Mouse (Mus musculus) CH12.LX (cell line): ENCODE results near the gene Gm5483.

Experiments used
- CTCF ChIP-seq, 2 experiments: IDR thresholded peaks in 1 of 2; conservative IDR thresholded peaks in 1 of 2; 2 replicates each; pipeline ENCODE4 v1.5.1; 2011 to 2012; ENCODE audit warnings: low read depth in 2 of 2, low read length in 2 of 2, improper control_type of control experiment in 1 of 2, inconsistent platforms in 1 of 2, mild to moderate bottlenecking in 1 of 2, moderate library complexity in 1 of 2
- EP300 ChIP-seq: IDR thresholded peaks from 2 replicates; pipeline ENCODE4 v1.6.1; 2011; ENCODE audit warnings: low read length, improper control_type of control experiment
- GABPA ChIP-seq: IDR thresholded peaks from 2 replicates; pipeline ENCODE4 v1.6.1; 2012; ENCODE audit warnings: low read depth, low read length, improper control_type of control experiment, inconsistent platforms; ENCODE audit not compliant: insufficient replicate concordance
- KAT2A ChIP-seq: IDR thresholded peaks from 2 replicates; pipeline ENCODE4 v1.6.1; 2012; ENCODE audit warnings: low read length, improper control_type of control experiment, inconsistent platforms; ENCODE audit not compliant: insufficient replicate concordance
- MAFK ChIP-seq: IDR thresholded peaks from 2 replicates; pipeline ENCODE4 v1.6.1; 2011; ENCODE audit warnings: low read length, improper control_type of control experiment; ENCODE audit not compliant: insufficient replicate concordance
- MAZ ChIP-seq: IDR thresholded peaks from 2 replicates; pipeline ENCODE4 v1.6.1; 2012; ENCODE audit warnings: low read depth, mild to moderate bottlenecking, inconsistent platforms, low read length, improper control_type of control experiment, moderate library complexity
- MXI1 ChIP-seq: IDR thresholded peaks from 2 replicates; pipeline ENCODE4 v1.6.1; 2011; ENCODE audit warnings: mild to moderate bottlenecking, low read depth, low read length, improper control_type of control experiment
- NRF1 ChIP-seq: IDR thresholded peaks from 2 replicates; pipeline ENCODE4 v1.6.1; 2014; ENCODE audit warnings: low read depth, mild to moderate bottlenecking, inconsistent platforms, low read length, improper control_type of control experiment, moderate library complexity
- POLR2A ChIP-seq: IDR thresholded peaks from 2 replicates; pipeline ENCODE4 v1.6.1; 2011; ENCODE audit warnings: low read depth, mild to moderate bottlenecking, improper control_type of control experiment, low read length
- RAD21 ChIP-seq: IDR thresholded peaks from 2 replicates; pipeline ENCODE4 v1.6.1; 2011; ENCODE audit warnings: low read depth, mild to moderate bottlenecking, low read length, improper control_type of control experiment, moderate library complexity
- SMC3 ChIP-seq: IDR thresholded peaks from 2 replicates; pipeline ENCODE4 v1.6.1; 2011; ENCODE audit warnings: low read depth, low read length, improper control_type of control experiment
- USF2 ChIP-seq: conservative IDR thresholded peaks from 2 replicates; pipeline ENCODE4 v1.6.1; 2011; ENCODE audit warnings: low read depth, low read length, improper control_type of control experiment
- ZC3H11A ChIP-seq: IDR thresholded peaks from 2 replicates; pipeline ENCODE4 v1.6.1; 2012; ENCODE audit warnings: low read depth, mild to moderate bottlenecking, inconsistent platforms, low read length, improper control_type of control experiment
- ZNF384 ChIP-seq: IDR thresholded peaks from 2 replicates; pipeline ENCODE4 v1.6.1; 2012; ENCODE audit warnings: low read depth, low read length, improper control_type of control experiment, inconsistent platforms

GRCm38 (mm10) chr16:36203846-36204245, 19.8 kb downstream of the Gm5483 start:
- TF ChIP-seq CTCF (conservative IDR thresholded peaks at IDR 0.05 in 1 of 2, IDR thresholded peaks at IDR 0.05 in 1 of 2; ENCODE audit: low read depth in 2 of 2, low read length in 2 of 2): no peak
- TF ChIP-seq RAD21: no peak
- TF ChIP-seq EP300: no peak
- no peak for TF ChIP-seq ZC3H11A
- no peak for TF ChIP-seq USF2
- TF ChIP-seq KAT2A: no peak
- TF ChIP-seq POLR2A: no peak
- TF ChIP-seq MXI1: no peak
- no peak for TF ChIP-seq MAFK
- no peak for TF ChIP-seq ZNF384
- no peak for TF ChIP-seq GABPA
- TF ChIP-seq MAZ: no peak
- no peak for TF ChIP-seq SMC3
- no peak for TF ChIP-seq NRF1
